Mouse (Mus musculus): ENCODE results near the gene Tbc1d23. TPM values are rescaled to one million over a fixed set of nuclear protein-coding genes. Genes with fewer than 3 reads are reported as not detected.
A peak's percentile ranks its signal among the peaks of the same experiment; 100 is the strongest.

The Tbc1d23 gene
- polyA plus RNA-seq, 1 experiment from 2014 or later, result 33.2 TPM

- under 1% methylated on average over 36 of the region's 37 CpGs for WGBS
- Histone ChIP-seq H3K36me3 (no peaks in the 10 kb centered on the region), H3K9me3 (no peaks in the 10 kb centered on the region), H3K27ac (peak within 1 kb of the TSS; percentile 96), H3K27me3 (no peaks in the 10 kb centered on the region), H3K4me3 (replicated peaks) (peak within 1 kb of the TSS; percentile 99), H3K4me2 (replicated peaks) (peak within 1 kb of the TSS; percentile 68), H3K9ac (replicated peaks) (peak within 1 kb of the TSS; percentile 95), H3K4me1 (replicated peaks) (peaks cover 20% of the 10 kb centered on the region)
- peak; percentile 100 for ATAC-seq
Observed at GRCm38 (mm10) chr16:57120913-57121815, 110.1 kb downstream of the Tbc1d23 start, which contains the start of gene Tomm70a. Tomm70a (plus strand) TSS chr16:57121703.

Other genes with a start within 250 kb of the Tbc1d23 start
- not detected in 2 replicates for gene Tmem45a2, start 160.1 kb downstream of the Tbc1d23 start, polyA plus RNA-seq (2015; fragmentation: Nextera tagmentation; extraction: Ambion mirVana)
- gene Tomm70a, start 109.8 kb downstream of the Tbc1d23 start, polyA plus RNA-seq (2015; fragmentation: Nextera tagmentation; extraction: Ambion mirVana), result 52.4 and 54.4 TPM in 2 replicates
- gene Nit2, start 64.2 kb downstream of the Tbc1d23 start, polyA plus RNA-seq (2015; fragmentation: Nextera tagmentation; extraction: Ambion mirVana), result 41.3 and 41.6 TPM in 2 replicates
- gene Tmem30c, start 61.4 kb upstream of the Tbc1d23 start, polyA plus RNA-seq (2015; fragmentation: Nextera tagmentation; extraction: Ambion mirVana), result 0.24 and 0.45 TPM in 2 replicates
- 1.8 and 2.9 TPM in 2 replicates for gene Filip1l, start 121.6 kb upstream of the Tbc1d23 start, polyA plus RNA-seq (2015; fragmentation: Nextera tagmentation; extraction: Ambion mirVana)